Mouse (Mus musculus) thymus, adult 2 months (tissue): ENCODE measurements at regions not wholly inside any gene's neighbourhood (a gene's known extent, or its start where the extent isn't known, plus 50 kb on each side); places are given as distances from the start of the nearest gene placed in this dataset.

Source experiments
- CTCF ChIP-seq: fragments of 200-500 bp; IDR thresholded peaks from 2 replicates; pipeline ENCODE4 v1.5.1; 2012; ENCODE audit warnings: mild to moderate bottlenecking, control low read depth, low read length, moderate library complexity, borderline replicate concordance; ENCODE audit not compliant: control insufficient read depth, poor library complexity, insufficient read depth; ENCODE audit errors: extremely low read depth
- POLR2A ChIP-seq: fragments of 200-500 bp; IDR thresholded peaks from 2 replicates; pipeline ENCODE4 v1.6.1; 2012; ENCODE audit warnings: mild to moderate bottlenecking, low read length, control low read depth, moderate library complexity; ENCODE audit not compliant: control insufficient read depth, poor library complexity, insufficient read depth; ENCODE audit errors: extremely low read depth

DNA sequence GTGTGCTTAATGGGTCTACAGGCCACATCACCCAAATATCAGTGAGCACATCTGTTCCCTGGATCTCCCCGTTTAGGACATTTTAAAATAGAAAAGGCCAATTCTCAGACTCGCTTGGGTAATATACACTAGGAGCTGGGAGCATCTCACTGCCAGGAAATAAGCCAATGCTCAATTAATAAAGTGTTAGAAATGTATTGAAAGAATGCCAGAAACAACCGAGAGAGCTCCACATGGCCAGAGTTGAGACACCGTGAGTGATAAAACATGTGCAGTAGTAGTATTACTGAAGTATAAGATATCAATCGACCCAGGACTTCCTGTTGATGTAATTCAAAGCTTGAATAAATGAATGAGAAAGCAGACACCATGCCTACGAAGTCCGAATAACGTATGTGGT is 127.1 kb upstream of the Tnp1 start:
- TF ChIP-seq CTCF (no peak), POLR2A (no peak)
